Mouse (Mus musculus) testis, adult 2 months (tissue): ENCODE measurements around the gene Ep400.
A peak's percentile ranks its signal among the peaks of the same experiment; 100 is the strongest.

Source experiments
- CTCF ChIP-seq: fragments of 200-500 bp; IDR thresholded peaks from 2 replicates; pipeline ENCODE4 v1.5.1; 2012; ENCODE audit warnings: low read depth, mild to moderate bottlenecking, inconsistent platforms, low read length, moderate library complexity; ENCODE audit not compliant: control insufficient read depth, insufficient read depth, insufficient replicate concordance
- POLR2A ChIP-seq: fragments of 200-500 bp; IDR thresholded peaks from 2 replicates; pipeline ENCODE4 v1.6.1; 2012; ENCODE audit warnings: low read depth, mild to moderate bottlenecking, inconsistent platforms, low read length, moderate library complexity; ENCODE audit not compliant: control insufficient read depth

DNA sequence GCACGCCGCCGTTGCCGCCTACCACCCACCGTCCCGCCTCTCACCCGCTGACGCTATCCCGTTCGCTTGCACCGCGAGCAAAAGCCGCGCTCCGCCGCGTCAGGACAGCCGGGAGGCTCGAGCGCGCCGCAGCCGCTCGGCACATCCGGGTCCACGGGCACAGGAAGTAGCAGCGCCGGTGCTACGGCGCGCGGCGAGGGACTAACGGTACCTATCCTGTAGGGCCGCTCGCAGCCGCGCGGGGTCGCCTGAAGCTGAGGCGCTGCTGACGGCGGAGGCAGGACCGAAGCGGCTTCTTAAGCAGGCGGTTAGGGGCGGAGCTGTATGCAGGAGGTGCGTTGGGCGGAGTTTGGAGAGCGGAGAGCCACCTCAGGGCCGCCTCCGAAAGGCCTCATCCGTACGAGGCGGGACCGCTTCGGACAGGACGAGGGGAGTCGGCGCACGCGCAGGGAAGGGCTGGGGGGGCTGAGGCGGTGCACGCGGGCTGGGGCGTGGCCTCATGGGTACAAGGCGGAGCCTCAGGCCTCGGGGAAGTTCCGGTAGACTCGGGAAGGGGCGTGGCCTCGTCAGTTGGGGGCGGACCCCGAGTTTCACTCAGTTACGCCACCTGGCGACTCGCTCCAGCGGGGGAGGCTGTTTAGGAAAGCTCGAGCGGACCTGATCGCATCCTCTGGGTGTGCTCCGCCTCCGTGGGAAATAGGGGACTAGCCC, at the start of gene Ep400:
- TF ChIP-seq POLR2A (peak; percentile 78), CTCF (peak; percentile 45; the same call in 1 of the 2 replicates)
